Mouse (Mus musculus) kidney, embryonic 15.5 days (tissue): ENCODE measurements at regions not wholly inside any gene's neighbourhood (a gene's known extent, or its start where the extent isn't known, plus 50 kb on each side); places are given as distances from the start of the nearest gene placed in this dataset.
A peak's percentile ranks its signal among the peaks of the same experiment; 100 is the strongest.
"Not testable (repeated sequence)": the region's sequence is repeated elsewhere in the genome, so short reads cannot be mapped to it uniquely, and the experiment has no call there.

ENCODE experiments used
- ATAC-seq: fragments of 200-750 bp; cut with Nextera tagmentation; replicated peaks from 2 replicates; pipeline ENCODE4 v1.8.0; 2017; ENCODE audit warnings: moderate TSS enrichment; ENCODE audit not compliant: low FRiP score
- H3K27ac ChIP-seq: fragments of 300-500 bp; sonication (generic); 2 replicates; pipeline ENCODE4 v1.5.1; 2015; ENCODE audit warnings: mild to moderate bottlenecking, inconsistent platforms
- H3K27me3 ChIP-seq: fragments of 300-500 bp; sonication (generic); 2 replicates; pipeline ENCODE4 v1.6.1; 2015; ENCODE audit warnings: inconsistent platforms
- H3K36me3 ChIP-seq: fragments of 300-500 bp; sonication (generic); 2 replicates; pipeline ENCODE4 v1.6.1; 2015; ENCODE audit warnings: inconsistent platforms
- H3K4me1 ChIP-seq: fragments of 300-500 bp; sonication (generic); 2 replicates; pipeline ENCODE4 v1.6.1; 2015; ENCODE audit warnings: inconsistent platforms
- H3K4me2 ChIP-seq: fragments of 300-500 bp; sonication (generic); 2 replicates; pipeline ENCODE4 v1.6.1; 2015; ENCODE audit warnings: moderate library complexity, mild to moderate bottlenecking, inconsistent platforms
- H3K4me3 ChIP-seq: fragments of 300-500 bp; sonication (generic); replicated peaks from 2 replicates; pipeline ENCODE4 v1.5.1; 2015; ENCODE audit warnings: mild to moderate bottlenecking, inconsistent platforms
- H3K9ac ChIP-seq: fragments of 300-500 bp; sonication (generic); 2 replicates; pipeline ENCODE4 v1.6.1; 2015; ENCODE audit warnings: mild to moderate bottlenecking, inconsistent platforms
- H3K9me3 ChIP-seq: fragments of 300-500 bp; sonication (generic); replicated peaks from 2 replicates; pipeline ENCODE4 v1.6.1; 2016; ENCODE audit warnings: inconsistent platforms
- WGBS: fragments of 180-500 bp; shearing (Covaris S2); methylation state at CpG from one replicate; pipeline ENCODE4 v1.1.7; 2015; ENCODE audit warnings: mixed read lengths; 5-methylcytosine and 5-hydroxymethylcytosine counted together

DNA sequence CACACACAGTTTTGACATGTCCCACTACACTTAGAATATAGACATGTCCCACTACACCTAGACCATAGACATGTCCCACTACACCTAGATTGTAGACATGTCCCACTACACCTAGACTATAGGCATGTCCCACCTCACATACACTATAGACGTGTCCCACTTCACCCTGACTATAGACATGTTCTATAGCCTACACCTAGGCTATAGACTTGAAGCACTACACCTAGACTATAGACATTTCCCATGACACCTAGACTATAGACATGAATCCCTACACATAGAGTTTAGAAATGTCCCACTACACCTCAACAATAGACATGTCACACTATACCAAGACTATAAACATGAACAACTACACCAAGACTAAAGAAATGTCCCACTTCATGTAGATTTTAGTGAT is 2580.9 kb downstream of the Gm37988 start:
- no peaks in the 10 kb centered on the region for H3K27me3 ChIP-seq
- no peak overlapping the region for H3K4me2 ChIP-seq
- no peaks in the 10 kb centered on the region for H3K4me1 ChIP-seq

DNA sequence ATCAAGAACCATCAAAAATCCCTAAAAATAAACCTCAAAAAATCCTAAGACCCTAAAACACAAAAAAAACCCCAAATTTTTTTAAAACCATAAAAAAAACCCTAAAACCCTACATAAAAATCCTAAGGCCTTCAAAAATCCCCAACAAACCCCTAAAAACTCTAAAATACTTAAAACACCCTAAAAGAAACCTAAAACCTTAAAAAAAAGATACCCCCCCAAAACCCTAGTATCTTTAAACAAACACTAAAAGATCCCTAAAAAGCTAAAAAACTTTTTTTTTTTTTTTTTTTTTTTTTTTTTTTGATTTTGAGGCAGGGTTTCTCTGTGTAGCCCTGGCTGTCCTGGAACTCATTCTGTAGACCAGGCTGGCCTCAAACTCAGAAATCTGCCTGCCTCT is 2585.8 kb downstream of the Gm37988 start:
- Histone ChIP-seq H3K4me3 (no peak overlapping the region), H3K9me3 (no peaks in the 10 kb centered on the region), H3K36me3 (no peaks in the 10 kb centered on the region), H3K4me1 (no peaks in the 10 kb centered on the region), H3K9ac (no peak overlapping the region), H3K27ac (no peak overlapping the region), H3K4me2 (no peak overlapping the region), H3K27me3 (no peaks in the 10 kb centered on the region)
- no peak for ATAC-seq

More for the DNA sequence above, 2580.9 kb downstream of the Gm37988 start:
- Histone ChIP-seq H3K9ac (no peak overlapping the region), H3K27ac (no peak overlapping the region), H3K36me3 (no peaks in the 10 kb centered on the region), H3K9me3 (no peaks in the 10 kb centered on the region), H3K4me3 (no peak overlapping the region)
- no peak for ATAC-seq
- 87% methylated on average over 1 of the region's 1 CpGs for WGBS

DNA sequence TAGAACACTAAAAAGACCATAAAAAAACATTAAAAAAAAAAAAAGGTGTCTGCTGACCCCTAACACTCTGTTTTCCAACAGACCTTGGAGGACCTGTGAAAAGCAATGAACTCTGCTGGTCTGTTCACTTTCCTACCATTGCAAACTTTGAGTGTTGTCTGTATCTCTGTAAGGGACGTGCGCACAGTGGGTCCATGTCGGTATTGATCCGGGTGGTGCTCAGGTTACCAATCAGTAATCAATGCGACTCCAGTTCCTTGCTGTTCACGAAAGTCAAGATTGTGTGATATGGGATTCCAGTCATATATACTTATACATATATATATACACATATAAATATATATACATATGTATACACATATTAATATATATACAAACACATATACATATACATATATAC is 2586.5 kb downstream of the Gm37988 start:
- 92% methylated on average over 6 of the region's 6 CpGs for WGBS
- no peak overlapping the region for H3K27ac ChIP-seq
- no peaks in the 10 kb centered on the region for H3K27me3 ChIP-seq
- H3K9ac ChIP-seq, result no peak overlapping the region
- no peaks in the 10 kb centered on the region for H3K9me3 ChIP-seq
- H3K4me1 ChIP-seq, result no peaks in the 10 kb centered on the region
- ATAC-seq, result no peak
- no peak overlapping the region for H3K4me3 ChIP-seq
- H3K4me2 ChIP-seq, result no peak overlapping the region
- H3K36me3 ChIP-seq, result no peaks in the 10 kb centered on the region

- no peaks in the 10 kb centered on the region for H3K27me3 ChIP-seq
- WGBS, result 89% methylated on average over 8 of the region's 8 CpGs
These were observed 2587.8 kb downstream of the Gm37988 start for GRCm38 (mm10) chr1:7395527-7395926.

DNA sequence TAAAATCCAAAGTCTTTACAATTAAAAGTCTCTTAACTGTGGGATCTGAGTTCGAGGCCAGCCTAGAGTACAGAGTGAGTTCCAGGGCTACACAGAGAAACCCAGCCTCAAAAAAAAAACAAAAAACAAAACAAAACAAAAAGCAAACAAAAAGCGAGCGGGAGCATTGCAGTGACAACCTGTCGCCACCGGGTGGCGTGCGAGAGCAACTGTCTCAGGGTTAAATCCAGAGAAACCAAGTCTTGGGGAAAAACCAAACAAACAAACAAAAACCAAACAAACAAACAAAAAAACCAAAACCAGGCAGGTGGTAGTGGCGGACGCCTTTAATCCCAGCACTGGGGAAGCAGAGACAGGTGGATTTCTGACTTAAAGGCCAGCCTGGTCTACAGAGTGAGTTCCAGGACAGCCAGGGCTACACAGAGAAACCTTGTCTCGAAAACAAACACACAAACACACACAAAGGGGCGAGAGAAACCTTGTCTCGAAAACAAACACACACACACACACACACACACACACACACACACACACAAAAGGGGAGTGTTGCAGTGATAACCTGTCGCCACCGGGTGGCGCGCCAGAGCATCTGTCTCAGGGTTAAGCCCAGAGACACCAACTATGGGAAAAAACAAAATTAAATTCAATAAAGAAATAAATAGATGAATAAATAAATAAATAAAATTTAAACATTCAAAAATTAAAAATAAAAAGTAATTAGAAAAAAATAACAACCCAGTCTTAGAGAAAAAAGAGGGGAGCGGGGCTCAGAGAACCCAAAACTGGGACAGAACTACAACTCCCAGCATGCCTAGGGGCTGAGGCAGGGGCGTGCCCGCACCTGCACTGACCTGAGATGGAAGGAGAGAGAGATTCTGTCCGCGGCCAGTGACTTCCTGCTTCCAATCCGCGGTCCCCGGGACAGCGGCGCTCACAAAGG is 2589.4 kb downstream of the Gm37988 start:
- Histone ChIP-seq H3K4me2 (peak overlapping the region; percentile 57), H3K4me3 (peak overlapping the region; percentile 84)

More at GRCm38 (mm10) chr1:7395527-7395926, 2587.8 kb downstream of the Gm37988 start:
- H3K4me1 ChIP-seq, result no peaks in the 10 kb centered on the region
- no peaks in the 10 kb centered on the region for H3K36me3 ChIP-seq
- no peak overlapping the region for H3K4me2 ChIP-seq
- H3K4me3 ChIP-seq, result no peak overlapping the region
- ATAC-seq, result no peak
- H3K9ac ChIP-seq, result no peak overlapping the region
- H3K27ac ChIP-seq, result no peak overlapping the region
- no peaks in the 10 kb centered on the region for H3K9me3 ChIP-seq

GRCm38 (mm10) chr1:7397807-7398446 is 2590.2 kb downstream of the Gm37988 start:
- Histone ChIP-seq H3K27ac (peak overlapping the region; percentile 89), H3K27me3 (no peaks in the 10 kb centered on the region), H3K4me1 (no peaks in the 10 kb centered on the region), H3K9me3 (no peaks in the 10 kb centered on the region), H3K36me3 (no peaks in the 10 kb centered on the region), H3K4me3 (peak overlapping the region; percentile 84), H3K4me2 (peak overlapping the region; percentile 76), H3K9ac (peak overlapping the region; percentile 62)
- peak; percentile 99 for ATAC-seq
- under 1% methylated on average over 43 of the region's 46 CpGs for WGBS

More for the DNA sequence above, 2589.4 kb downstream of the Gm37988 start:
- Histone ChIP-seq H3K36me3 (no peaks in the 10 kb centered on the region), H3K27ac (peak overlapping the region; percentile 89), H3K4me1 (no peaks in the 10 kb centered on the region), H3K27me3 (no peaks in the 10 kb centered on the region), H3K9ac (0 out of 2 replicates have a peak overlapping the region, but pooled peaks have one; percentile 55), H3K9me3 (no peaks in the 10 kb centered on the region)
- 14% methylated on average over 26 of the region's 26 CpGs for WGBS
- ATAC-seq, result peak; percentile 92

- H3K4me2 ChIP-seq, result peak overlapping the region; percentile 76
- peak overlapping the region; percentile 84 for H3K4me3 ChIP-seq
- no peak for ATAC-seq
- H3K4me1 ChIP-seq, result no peaks in the 10 kb centered on the region
- H3K9me3 ChIP-seq, result no peaks in the 10 kb centered on the region
- H3K9ac ChIP-seq, result peak overlapping the region; percentile 62
- 49% methylated on average over 14 of the region's 14 CpGs for WGBS
- H3K27me3 ChIP-seq, result no peaks in the 10 kb centered on the region
- peak overlapping the region; percentile 83; the same call in 1 of the 2 replicates for H3K27ac ChIP-seq
- no peaks in the 10 kb centered on the region for H3K36me3 ChIP-seq
These were observed 2591.1 kb downstream of the Gm37988 start for GRCm38 (mm10) chr1:7398678-7399218.

DNA sequence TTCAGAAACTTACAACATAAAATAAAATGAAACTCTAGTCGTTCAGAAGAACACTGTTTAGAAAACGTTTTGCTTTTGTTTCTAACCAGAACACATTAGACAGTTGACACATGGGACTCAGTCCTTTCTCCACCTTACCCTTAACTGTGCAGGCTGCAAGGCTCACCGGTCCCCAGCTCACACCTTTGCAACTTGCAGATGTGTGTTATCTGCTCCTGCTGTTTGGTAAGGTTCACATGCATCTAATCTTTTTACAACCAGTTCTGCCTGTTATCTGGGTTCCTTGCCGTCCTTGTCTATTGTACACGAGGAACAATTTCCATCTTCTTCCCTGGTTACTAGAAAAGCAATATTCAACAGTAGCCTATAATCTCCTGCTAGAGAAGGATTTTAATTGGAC is 2598.0 kb downstream of the Gm37988 start:
- not testable (repeated sequence) for H3K9me3 ChIP-seq, H3K27ac ChIP-seq, H3K4me3 ChIP-seq, H3K4me1 ChIP-seq, H3K4me2 ChIP-seq, H3K27me3 ChIP-seq, H3K36me3 ChIP-seq, ATAC-seq, H3K9ac ChIP-seq
- WGBS, result 74% methylated on average over 5 of the region's 5 CpGs

DNA sequence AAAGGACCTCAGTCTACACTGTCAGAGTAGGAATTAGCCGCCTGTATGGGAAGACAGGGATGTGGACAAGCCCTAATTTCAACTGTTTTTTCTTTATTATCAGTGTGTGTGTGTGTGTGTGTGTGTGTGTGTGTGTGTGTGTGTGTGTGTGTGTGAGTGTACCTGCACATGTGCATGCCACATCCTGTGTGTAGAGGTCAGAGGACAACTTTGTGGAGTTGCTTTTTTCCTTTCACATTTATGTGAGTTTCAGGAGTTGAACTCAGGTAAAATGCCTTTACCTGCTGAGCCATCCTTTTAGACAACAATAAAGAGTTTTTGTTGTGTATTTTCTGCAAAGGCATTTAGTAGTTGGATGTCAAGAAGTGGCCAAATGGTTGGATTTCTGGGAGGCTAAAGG is 2606.8 kb downstream of the Gm37988 start:
- Histone ChIP-seq H3K27me3 (no peaks in the 10 kb centered on the region), H3K9me3 (no peaks in the 10 kb centered on the region), H3K9ac (no peak overlapping the region), H3K36me3 (no peaks in the 10 kb centered on the region), H3K4me3 (no peak overlapping the region), H3K4me2 (no peak overlapping the region), H3K27ac (no peak overlapping the region), H3K4me1 (no peaks in the 10 kb centered on the region)
- 84% methylated on average over 1 of the region's 1 CpGs for WGBS
- no peak for ATAC-seq

- Histone ChIP-seq H3K36me3 (no peaks in the 10 kb centered on the region), H3K4me2 (no peak overlapping the region), H3K27me3 (no peaks in the 10 kb centered on the region), H3K9me3 (no peaks in the 10 kb centered on the region), H3K4me1 (no peaks in the 10 kb centered on the region), H3K9ac (no peak overlapping the region), H3K4me3 (no peak overlapping the region), H3K27ac (no peak overlapping the region)
- ATAC-seq, result no peak
- WGBS, result 88% methylated on average over 3 of the region's 3 CpGs
These were observed 2644.0 kb downstream of the Gm37988 start for GRCm38 (mm10) chr1:7451660-7452155.

DNA sequence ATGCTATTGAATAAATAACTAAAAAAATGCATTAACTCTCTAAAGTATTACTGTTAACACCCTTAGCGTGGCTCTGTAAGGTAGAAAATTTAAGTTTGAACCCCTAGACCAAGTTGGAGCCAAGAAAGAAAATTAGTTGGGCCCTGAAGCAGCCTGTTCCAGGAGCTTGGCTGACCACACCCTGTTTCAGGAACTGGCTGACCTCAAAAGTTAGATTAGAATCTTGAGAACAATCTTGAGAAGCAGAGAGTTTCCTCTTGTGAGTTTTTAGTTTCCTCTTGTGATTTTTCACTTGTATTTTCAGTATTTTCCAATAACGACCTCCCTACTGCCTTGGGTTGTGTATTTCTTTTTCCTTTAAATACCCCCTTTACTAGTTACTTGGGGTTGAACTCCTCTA is 2647.2 kb downstream of the Gm37988 start:
- Histone ChIP-seq H3K27ac (no peak overlapping the region), H3K9ac (no peak overlapping the region), H3K4me1 (no peaks in the 10 kb centered on the region), H3K4me3 (no peak overlapping the region), H3K27me3 (no peaks in the 10 kb centered on the region), H3K4me2 (no peak overlapping the region), H3K36me3 (no peaks in the 10 kb centered on the region), H3K9me3 (no peaks in the 10 kb centered on the region)
- WGBS, result 74% methylated on average over 2 of the region's 2 CpGs
- ATAC-seq, result no peak

DNA sequence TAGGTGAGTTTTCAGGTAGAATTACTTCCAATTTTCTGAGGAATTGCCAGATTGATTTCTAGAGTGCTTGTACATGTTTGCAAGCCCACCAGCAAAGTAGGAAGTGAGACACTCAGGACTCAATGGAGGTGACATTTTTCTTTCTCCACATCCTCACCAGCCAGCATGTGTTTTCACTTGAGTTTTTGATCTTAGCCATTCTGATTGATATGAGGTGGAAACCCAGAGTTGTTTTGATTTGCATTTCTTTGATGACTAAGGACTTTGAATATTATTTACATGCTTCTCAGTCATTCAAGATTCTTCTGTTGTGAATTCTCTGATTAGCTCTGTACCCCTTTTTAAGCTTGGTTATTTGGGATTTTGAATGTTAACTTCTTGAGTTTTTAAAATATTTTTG is 2650.2 kb downstream of the Gm37988 start:
- ATAC-seq, result no peak

More for the DNA sequence above, 2650.2 kb downstream of the Gm37988 start:
- Histone ChIP-seq H3K4me2 (no peak overlapping the region), H3K27me3 (no peaks in the 10 kb centered on the region), H3K27ac (no peak overlapping the region), H3K4me1 (no peaks in the 10 kb centered on the region), H3K9ac (no peak overlapping the region), H3K4me3 (no peak overlapping the region), H3K36me3 (no peaks in the 10 kb centered on the region), H3K9me3 (no peaks in the 10 kb centered on the region)
